Mouse (Mus musculus) midbrain, embryonic 12.5 days (tissue): ENCODE measurements around the gene Pramel1. TPM values are rescaled to one million over a fixed set of nuclear protein-coding genes. Genes with fewer than 3 reads are reported as not detected.
A peak's percentile ranks its signal among the peaks of the same experiment; 100 is the strongest.
"Not testable (repeated sequence)": the region's sequence is repeated elsewhere in the genome, so short reads cannot be mapped to it uniquely, and the experiment has no call there.

Experiments
- ATAC-seq: fragments of 200-750 bp; cut with Nextera tagmentation; 2 replicates; pipeline ENCODE4 v1.8.0; 2017; ENCODE audit warnings: low read depth, moderate TSS enrichment, moderate library complexity; ENCODE audit not compliant: low FRiP score
- H3K27ac ChIP-seq: fragments of 300-500 bp; sonication (generic); replicated peaks from 2 replicates; pipeline ENCODE4 v1.5.1; 2016; ENCODE audit warnings: mild to moderate bottlenecking
- H3K27me3 ChIP-seq: fragments of 300-500 bp; sonication (generic); 2 replicates; pipeline ENCODE4 v1.6.1; 2016; ENCODE audit warnings: mild to moderate bottlenecking
- H3K36me3 ChIP-seq: fragments of 300-500 bp; sonication (generic); 2 replicates; pipeline ENCODE4 v1.6.1; 2016
- H3K4me1 ChIP-seq: fragments of 300-500 bp; sonication (generic); 2 replicates; pipeline ENCODE4 v1.6.1; 2016
- H3K4me2 ChIP-seq: fragments of 300-500 bp; sonication (generic); replicated peaks from 2 replicates; pipeline ENCODE4 v1.6.1; 2016; ENCODE audit warnings: mild to moderate bottlenecking, moderate library complexity
- H3K4me3 ChIP-seq: fragments of 300-500 bp; sonication (generic); 2 replicates; pipeline ENCODE4 v1.5.1; 2016; ENCODE audit warnings: mild to moderate bottlenecking
- H3K9ac ChIP-seq: fragments of 300-500 bp; sonication (generic); replicated peaks from 2 replicates; pipeline ENCODE4 v1.6.1; 2016; ENCODE audit warnings: mild to moderate bottlenecking, moderate library complexity
- H3K9me3 ChIP-seq: fragments of 300-500 bp; sonication (generic); 2 replicates; pipeline ENCODE4 v1.6.1; 2016; ENCODE audit warnings: mild to moderate bottlenecking
- WGBS: fragments of 180-500 bp; shearing (Covaris S2); methylation state at CpG from one replicate; pipeline ENCODE4 v1.1.7; 2016; 5-methylcytosine and 5-hydroxymethylcytosine counted together
- polyA plus RNA-seq: library from polyadenylated mRNA; unstranded; fragments of >200 nt; fragmentation: Nextera tagmentation; extraction: Ambion mirVana; gene quantifications from 2 replicates; pipeline ENCODE4 v1.2.1, GENCODE M21; 2016

Gene Pramel1
- polyA plus RNA-seq = not detected in 2 replicates

DNA sequence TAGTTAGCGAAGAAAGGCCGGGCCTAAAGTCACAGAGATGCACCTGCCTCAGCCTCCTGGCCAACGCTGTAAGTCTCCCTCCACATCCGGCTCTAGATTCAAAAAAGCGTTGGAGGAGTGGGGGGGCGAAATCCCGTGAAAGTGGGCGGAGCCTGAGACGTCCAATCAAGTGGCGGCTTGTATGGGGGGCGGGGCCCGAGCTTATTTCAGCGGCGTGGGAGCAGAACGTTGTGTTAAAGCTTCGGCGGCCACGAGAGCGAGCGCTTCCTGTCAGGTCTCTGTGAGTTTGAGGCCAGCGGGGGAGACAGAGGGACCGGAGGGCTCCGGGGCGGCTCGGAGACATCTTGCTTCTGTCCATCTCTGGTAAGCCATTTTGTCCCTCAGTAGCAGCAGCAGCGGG, at the start of gene Pramel1:
TSS of gene Pramel1 (plus strand) at position 248 of the 400 bp plus-strand sequence.
- no peaks in the 10 kb centered on the region for H3K9me3 ChIP-seq
- no peak within 1 kb of the TSS for H3K4me3 ChIP-seq
- H3K4me2 ChIP-seq = no peak within 1 kb of the TSS
- peaks cover 2% of the 10 kb centered on the region; the same call in 1 of the 2 replicates for H3K27me3 ChIP-seq
- no peak within 1 kb of the TSS for H3K9ac ChIP-seq
- no peak for ATAC-seq
- H3K36me3 ChIP-seq = no peaks in the 10 kb centered on the region
- no peak within 1 kb of the TSS for H3K27ac ChIP-seq
- 84% methylated on average over 26 of the region's 26 CpGs for WGBS
- no peaks in the 10 kb centered on the region for H3K4me1 ChIP-seq

DNA sequence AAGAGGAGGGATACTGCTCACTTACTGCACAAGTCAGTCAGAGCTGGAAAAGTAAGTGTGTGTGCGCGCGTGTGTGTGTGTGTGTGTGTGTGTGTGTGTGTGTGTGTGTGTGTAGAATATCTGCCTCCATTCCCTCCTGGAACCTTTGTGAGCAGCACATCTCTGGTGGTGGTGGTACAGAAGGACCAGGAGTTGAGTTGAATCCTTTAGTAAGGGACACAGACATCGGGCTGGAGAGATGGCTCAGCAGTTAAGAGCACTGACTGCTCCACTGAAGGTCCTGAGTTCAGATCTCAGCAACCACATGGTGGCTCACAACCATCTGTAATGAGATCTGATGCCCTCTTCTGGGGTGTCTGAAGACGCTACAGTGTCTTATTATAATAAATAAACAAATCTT, 48.7 kb upstream of the Pramel1 start:
- H3K9ac ChIP-seq, H3K36me3 ChIP-seq, H3K27ac ChIP-seq, H3K4me2 ChIP-seq, H3K4me1 ChIP-seq, H3K4me3 ChIP-seq, ATAC-seq, H3K9me3 ChIP-seq: not testable (repeated sequence)
- WGBS = 91% methylated on average over 5 of the region's 5 CpGs
- peaks cover 33% of the 10 kb centered on the region for H3K27me3 ChIP-seq

DNA sequence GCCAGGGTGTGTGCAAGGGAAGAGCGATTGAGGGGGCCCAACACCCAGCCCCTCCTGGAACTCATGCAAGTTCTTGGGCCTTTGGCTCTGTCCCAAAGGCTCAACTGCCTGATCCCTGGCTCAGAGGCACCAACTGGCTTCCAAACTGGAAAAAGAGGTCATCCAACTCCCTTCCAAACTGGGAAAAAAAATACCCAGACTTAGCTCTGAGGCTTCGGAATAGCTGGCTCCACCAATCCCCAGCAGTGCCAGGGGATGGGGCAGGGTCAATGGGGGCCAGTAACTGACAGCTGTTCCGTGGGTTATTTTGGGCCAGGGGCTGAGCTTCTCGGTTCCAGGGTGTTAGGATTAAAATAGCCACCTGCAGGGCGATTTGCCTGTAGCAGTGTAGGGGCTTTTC, 45.5 kb upstream of the Pramel1 start:
- Histone ChIP-seq H3K9ac (no peak overlapping the region), H3K36me3 (no peaks in the 10 kb centered on the region), H3K27ac (no peak overlapping the region), H3K4me3 (no peak overlapping the region), H3K4me2 (no peak overlapping the region), H3K9me3 (no peaks in the 10 kb centered on the region), H3K4me1 (peaks cover 10% of the 10 kb centered on the region), H3K27me3 (peaks cover 59% of the 10 kb centered on the region)
- WGBS = 20% methylated on average over 5 of the region's 5 CpGs
- ATAC-seq = no peak

DNA sequence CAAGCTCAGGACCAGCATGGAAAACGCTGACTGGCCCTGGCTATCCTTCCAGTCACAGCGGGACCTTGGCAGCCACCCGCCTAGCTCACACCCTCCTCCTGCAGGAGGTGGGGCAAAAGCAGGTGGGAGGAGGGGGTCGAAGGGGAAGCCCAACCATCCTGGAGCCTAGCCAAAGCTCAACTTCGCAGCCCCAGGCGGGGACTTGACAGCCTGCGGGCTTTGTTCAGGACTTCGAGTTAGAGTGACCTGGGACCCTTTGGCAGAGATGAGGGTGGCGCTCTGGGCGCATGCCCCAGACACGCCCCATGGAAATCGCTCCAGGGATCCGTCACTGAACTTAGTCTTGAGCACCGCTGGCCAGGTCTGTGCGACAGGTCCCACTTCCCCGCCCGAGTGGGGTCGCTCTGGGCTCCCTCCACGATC, 44.7 kb upstream of the Pramel1 start, which contains the start of gene Lrrc38:
TSS of gene Lrrc38 (plus strand) at position 274 of the 423 bp plus-strand sequence.
- no peaks in the 10 kb centered on the region for H3K36me3 ChIP-seq
- H3K27ac ChIP-seq = no peak within 1 kb of the TSS
- H3K4me3 ChIP-seq = peak within 1 kb of the TSS; percentile 51
- no peaks in the 10 kb centered on the region for H3K9me3 ChIP-seq
- peak within 1 kb of the TSS; percentile 45; the same call in 1 of the 2 replicates for H3K9ac ChIP-seq
- H3K27me3 ChIP-seq = peaks cover 59% of the 10 kb centered on the region
- under 1% methylated on average over 19 of the region's 19 CpGs for WGBS
- ATAC-seq = peak; percentile 55
- peaks cover 10% of the 10 kb centered on the region for H3K4me1 ChIP-seq
- peak within 1 kb of the TSS; percentile 94 for H3K4me2 ChIP-seq

DNA sequence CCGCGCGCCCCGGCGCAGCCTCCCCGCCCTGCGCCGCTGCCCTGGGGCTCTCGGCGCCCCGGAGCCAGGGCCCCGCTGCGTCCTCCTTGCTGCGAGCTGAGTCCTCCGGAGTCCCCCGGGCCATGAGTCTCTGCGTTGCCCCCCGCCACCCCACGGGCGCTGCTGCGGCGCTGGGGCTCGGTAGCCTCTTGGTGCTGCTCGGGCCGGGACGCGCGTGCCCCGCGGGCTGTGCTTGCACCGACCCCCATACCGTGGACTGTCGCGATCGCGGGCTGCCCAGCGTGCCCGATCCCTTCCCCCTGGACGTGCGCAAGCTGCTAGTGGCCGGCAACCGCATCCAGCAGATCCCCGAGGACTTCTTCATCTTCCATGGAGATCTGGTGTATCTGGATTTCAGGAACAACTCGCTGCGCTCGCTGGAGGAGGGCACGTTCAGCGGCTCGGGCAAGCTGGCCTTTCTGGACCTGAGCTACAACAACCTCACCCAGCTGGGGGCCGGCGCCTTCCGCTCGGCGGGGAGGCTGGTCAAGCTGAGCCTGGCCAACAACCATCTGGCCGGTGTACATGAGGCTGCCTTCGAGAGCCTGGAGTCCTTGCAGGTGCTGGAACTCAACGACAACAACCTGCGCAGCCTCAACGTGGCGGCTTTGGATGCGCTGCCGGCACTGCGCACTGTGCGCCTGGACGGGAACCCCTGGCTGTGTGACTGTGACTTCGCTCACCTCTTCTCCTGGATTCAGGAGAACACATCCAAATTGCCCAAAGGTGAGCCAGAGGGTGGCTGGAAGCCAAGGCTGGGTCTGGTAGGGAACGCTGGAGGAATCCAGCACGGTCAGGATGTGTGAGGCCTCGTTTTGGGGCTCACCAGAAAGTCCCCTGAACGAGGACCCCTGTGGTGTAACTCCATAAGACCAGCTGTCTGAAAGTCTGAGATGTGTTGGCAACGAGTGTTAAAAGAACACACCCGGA, 43.9 kb upstream of the Pramel1 start:
- peaks cover 10% of the 10 kb centered on the region for H3K4me1 ChIP-seq
- no peaks in the 10 kb centered on the region for H3K36me3 ChIP-seq
- peak overlapping the region; percentile 51 for H3K4me3 ChIP-seq
- H3K27ac ChIP-seq = no peak overlapping the region
- 3% methylated on average over 72 of the region's 72 CpGs for WGBS
- H3K9me3 ChIP-seq = no peaks in the 10 kb centered on the region
- H3K9ac ChIP-seq = peak overlapping the region; percentile 45; the same call in 1 of the 2 replicates
- H3K27me3 ChIP-seq = peaks cover 59% of the 10 kb centered on the region
- H3K4me2 ChIP-seq = peak overlapping the region; percentile 94
- ATAC-seq = peak; percentile 48

DNA sequence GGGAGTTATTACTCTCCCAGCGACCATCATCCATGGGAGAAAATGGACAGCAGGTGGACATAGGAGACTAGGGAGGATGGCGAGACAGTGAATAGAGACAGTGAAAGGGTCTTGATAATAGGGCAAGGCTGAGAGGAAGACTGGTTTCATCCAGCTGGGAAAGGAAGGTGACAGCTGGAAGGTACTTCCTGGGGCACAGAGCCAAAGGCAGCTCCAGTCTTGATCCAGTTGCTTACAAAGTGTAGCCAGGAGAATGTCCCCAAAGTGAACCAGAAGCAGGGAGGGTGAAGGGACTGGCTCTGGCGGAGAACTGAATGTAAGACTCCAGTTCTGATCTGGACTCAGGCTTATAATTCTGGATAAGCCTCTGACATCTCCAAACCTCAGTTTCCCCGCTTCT, 41.9 kb upstream of the Pramel1 start:
- 74% methylated on average over 4 of the region's 4 CpGs for WGBS
- no peaks in the 10 kb centered on the region for H3K36me3 ChIP-seq
- no peak overlapping the region for H3K27ac ChIP-seq
- no peak overlapping the region for H3K9ac ChIP-seq
- no peak overlapping the region for H3K4me3 ChIP-seq
- peaks cover 10% of the 10 kb centered on the region for H3K4me1 ChIP-seq
- H3K9me3 ChIP-seq = no peaks in the 10 kb centered on the region
- H3K27me3 ChIP-seq = peaks cover 58% of the 10 kb centered on the region
- H3K4me2 ChIP-seq = no peak overlapping the region
- ATAC-seq = no peak

DNA sequence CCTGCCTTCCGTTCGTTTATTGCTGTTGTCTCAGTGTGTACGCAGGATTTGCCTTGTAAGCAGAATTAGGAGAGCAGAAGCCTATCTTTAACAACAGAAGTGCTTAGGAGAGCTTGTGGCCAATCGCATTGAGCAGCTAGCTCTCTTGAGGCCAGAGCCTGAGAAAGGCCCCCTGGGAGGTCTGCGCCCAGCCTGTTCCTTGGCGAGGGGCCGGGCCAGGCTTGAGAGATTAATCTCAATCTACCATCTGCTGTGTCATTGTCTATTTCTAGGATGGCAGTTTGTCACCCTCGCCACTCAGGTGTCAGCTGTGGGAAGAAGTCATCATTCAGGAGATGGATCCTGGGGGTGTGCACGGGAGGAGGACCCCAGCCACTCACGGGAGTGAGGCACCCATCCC, 32.7 kb upstream of the Pramel1 start:
- Histone ChIP-seq H3K4me1 (peaks cover 5% of the 10 kb centered on the region; the same call in 1 of the 2 replicates), H3K9ac (no peak overlapping the region), H3K4me3 (no peak overlapping the region), H3K27me3 (no peaks in the 10 kb centered on the region), H3K27ac (no peak overlapping the region), H3K36me3 (no peaks in the 10 kb centered on the region), H3K9me3 (no peaks in the 10 kb centered on the region), H3K4me2 (no peak overlapping the region)
- no peak for ATAC-seq
- WGBS = 68% methylated on average over 10 of the region's 10 CpGs

DNA sequence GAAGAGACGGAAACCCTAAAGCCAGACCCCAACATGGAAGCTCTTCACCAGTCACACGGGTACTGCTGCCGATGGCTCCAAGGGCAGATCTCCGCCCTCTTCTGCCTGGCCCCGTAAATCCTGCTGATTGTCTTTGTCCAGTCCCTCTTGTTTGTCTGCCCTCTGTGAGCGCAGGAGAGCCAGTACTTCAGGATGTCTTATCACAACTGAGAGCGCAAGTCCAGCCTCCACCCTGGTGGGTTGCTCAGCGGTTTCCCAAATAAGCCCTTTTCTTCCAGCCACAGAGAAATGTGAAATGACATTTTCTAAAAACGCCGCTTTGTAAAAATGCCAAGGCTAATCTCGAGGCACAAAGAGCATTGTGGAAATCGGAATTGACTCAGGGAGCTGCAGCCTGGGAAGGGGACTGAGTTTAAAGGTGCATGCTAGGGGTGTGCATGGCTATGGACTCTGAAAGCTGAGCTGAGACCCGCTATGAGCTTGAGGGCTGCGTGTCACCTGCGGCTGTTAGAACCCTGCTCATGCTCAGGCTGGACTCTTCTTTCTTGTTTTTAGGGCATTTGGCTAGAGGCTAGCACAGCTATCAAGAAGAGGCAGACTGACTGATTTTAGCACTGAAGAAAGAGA, 27.7 kb upstream of the Pramel1 start:
- peak; percentile 62; the same call in 1 of the 2 replicates for ATAC-seq
- Histone ChIP-seq H3K36me3 (no peaks in the 10 kb centered on the region), H3K4me1 (peaks cover 7% of the 10 kb centered on the region; the same call in 1 of the 2 replicates), H3K27ac (peak overlapping the region; percentile 11; the same call in 1 of the 2 replicates), H3K9ac (no peak overlapping the region; the same call in 1 of the 2 replicates), H3K27me3 (no peaks in the 10 kb centered on the region), H3K4me3 (no peak overlapping the region), H3K4me2 (peak overlapping the region; percentile 19), H3K9me3 (no peaks in the 10 kb centered on the region)
- 12% methylated on average over 15 of the region's 15 CpGs for WGBS

DNA sequence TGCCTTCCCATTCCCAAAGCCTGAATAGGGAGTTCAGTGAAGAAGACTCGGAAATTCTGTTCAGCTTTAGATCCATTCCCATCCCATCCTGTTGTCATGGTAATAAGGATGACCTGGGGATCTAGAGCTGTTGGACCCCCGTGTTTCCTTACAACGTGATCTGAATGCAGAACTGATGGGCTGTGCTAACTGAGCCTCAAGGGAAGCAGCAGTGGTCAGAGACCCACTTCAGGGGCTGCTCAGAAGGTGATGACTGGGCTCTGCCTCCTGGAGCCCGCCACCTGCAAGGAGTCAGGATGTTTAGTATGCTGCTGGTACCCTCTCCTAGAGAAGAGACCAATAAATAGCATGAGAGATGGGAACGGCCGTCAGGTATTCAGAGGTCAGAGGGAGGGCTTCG, 14.7 kb upstream of the Pramel1 start:
- ATAC-seq = peak; percentile 42
- no peaks in the 10 kb centered on the region for H3K9me3 ChIP-seq
- H3K4me2 ChIP-seq = peak overlapping the region; percentile 40
- WGBS = 19% methylated on average over 7 of the region's 7 CpGs
- no peaks in the 10 kb centered on the region for H3K36me3 ChIP-seq
- peaks cover 7% of the 10 kb centered on the region; the same call in 1 of the 2 replicates for H3K27me3 ChIP-seq
- H3K9ac ChIP-seq = no peak overlapping the region
- peaks cover 18% of the 10 kb centered on the region for H3K4me1 ChIP-seq
- peak overlapping the region; percentile 5; the same call in 1 of the 2 replicates for H3K4me3 ChIP-seq
- peak overlapping the region; percentile 57 for H3K27ac ChIP-seq

DNA sequence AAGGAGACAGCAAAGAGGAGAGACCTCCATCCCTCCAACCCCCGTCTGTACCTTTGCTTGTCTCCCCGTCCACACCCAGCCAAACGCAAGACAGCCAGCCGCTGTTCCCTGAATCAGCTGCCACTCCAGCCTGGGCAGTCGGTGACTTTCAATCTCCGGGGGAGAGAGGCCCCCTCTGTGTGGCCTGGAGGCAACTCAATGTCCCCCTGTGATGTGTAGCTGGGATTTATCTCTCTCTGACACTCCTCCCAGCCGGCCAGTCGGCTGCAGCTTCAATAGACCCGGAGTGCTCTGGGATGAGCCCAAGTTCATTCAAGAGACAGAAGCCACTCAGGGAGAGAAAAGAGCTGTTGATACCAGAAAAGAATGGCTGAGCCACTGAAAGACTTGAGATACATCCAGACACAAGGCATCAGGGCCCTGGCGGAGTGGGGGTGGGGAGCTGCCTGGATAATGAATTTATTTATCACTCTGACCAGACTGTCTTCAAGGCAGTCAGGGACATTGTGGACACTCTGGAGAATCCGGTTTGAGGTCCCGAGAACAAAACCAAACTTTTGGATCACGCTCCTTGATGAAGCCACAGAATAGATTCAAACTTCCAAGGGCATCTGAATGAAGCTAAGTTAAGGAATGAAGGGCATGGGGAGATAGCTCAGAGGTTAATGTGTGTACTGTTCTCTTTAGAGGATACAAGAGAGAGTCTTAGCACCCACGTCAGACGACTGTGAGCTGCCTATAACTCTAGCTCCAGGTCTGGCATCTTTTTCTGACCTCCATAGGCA, 14.1 kb upstream of the Pramel1 start:
- 0 out of 2 replicates have a peak overlapping the region, but pooled peaks have one; percentile 0 for H3K9ac ChIP-seq
- peaks cover 7% of the 10 kb centered on the region; the same call in 1 of the 2 replicates for H3K27me3 ChIP-seq
- peak overlapping the region; percentile 57 for H3K27ac ChIP-seq
- H3K36me3 ChIP-seq = no peaks in the 10 kb centered on the region
- H3K4me3 ChIP-seq = peak overlapping the region; percentile 5; the same call in 1 of the 2 replicates
- peaks cover 18% of the 10 kb centered on the region for H3K4me1 ChIP-seq
- 21% methylated on average over 15 of the region's 15 CpGs for WGBS
- ATAC-seq = peak; percentile 72
- peak overlapping the region; percentile 40 for H3K4me2 ChIP-seq
- no peaks in the 10 kb centered on the region for H3K9me3 ChIP-seq

DNA sequence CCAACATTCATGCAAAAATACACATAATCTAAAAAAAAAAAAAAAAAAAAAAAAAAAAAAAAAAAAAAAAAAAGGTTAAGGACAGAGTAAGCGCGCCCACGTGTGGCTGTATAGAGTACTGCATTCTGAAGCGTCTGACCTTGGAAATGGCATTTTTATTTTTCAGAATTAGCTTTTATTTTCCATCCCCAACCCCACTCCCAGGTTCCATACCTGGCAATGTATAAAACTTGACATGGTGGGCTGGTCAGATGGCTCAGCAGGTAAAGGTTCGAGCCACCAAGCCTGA, 13.6 kb upstream of the Pramel1 start:
- WGBS = 2% methylated on average over 5 of the region's 5 CpGs
- Histone ChIP-seq H3K27ac (0 out of 2 replicates have a peak overlapping the region, but pooled peaks have one; percentile 57), H3K27me3 (peaks cover 7% of the 10 kb centered on the region; the same call in 1 of the 2 replicates), H3K36me3 (no peaks in the 10 kb centered on the region), H3K9me3 (no peaks in the 10 kb centered on the region), H3K4me2 (no peak overlapping the region), H3K4me1 (peaks cover 18% of the 10 kb centered on the region), H3K9ac (no peak overlapping the region), H3K4me3 (no peak overlapping the region)
- ATAC-seq = no peak
